Mouse (Mus musculus) midbrain, embryonic 11.5 days (tissue): ENCODE measurements at regions not wholly inside any gene's neighbourhood (a gene's known extent, or its start where the extent isn't known, plus 50 kb on each side); places are given as distances from the start of the nearest gene placed in this dataset.
A peak's percentile ranks its signal among the peaks of the same experiment; 100 is the strongest.
"Not testable (repeated sequence)": the region's sequence is repeated elsewhere in the genome, so short reads cannot be mapped to it uniquely, and the experiment has no call there.

ENCODE experiments used
- ATAC-seq: fragments of 200-750 bp; cut with Nextera tagmentation; 2 replicates; pipeline ENCODE4 v1.8.0; 2017; ENCODE audit warnings: moderate TSS enrichment, moderate library complexity; ENCODE audit not compliant: low FRiP score
- DNase-seq: peaks from one replicate; pipeline ENCODE4 v3.0.0; 2015; ENCODE audit warnings: low spot score; ENCODE audit errors: missing footprints
- H3K27ac ChIP-seq: fragments of 300-500 bp; sonication (generic); 2 replicates; pipeline ENCODE4 v1.5.1; 2014; ENCODE audit warnings: low read depth, low read length
- H3K27me3 ChIP-seq: fragments of 300-500 bp; sonication (generic); 2 replicates; pipeline ENCODE4 v1.6.1; 2014; ENCODE audit warnings: mild to moderate bottlenecking, low read length, moderate library complexity, mixed read lengths; ENCODE audit not compliant: control insufficient read depth, insufficient read depth
- H3K36me3 ChIP-seq: fragments of 300-500 bp; sonication (generic); 2 replicates; pipeline ENCODE4 v1.6.1; 2014; ENCODE audit warnings: mild to moderate bottlenecking, low read length, moderate library complexity, mixed read lengths; ENCODE audit not compliant: control insufficient read depth, insufficient read depth
- H3K4me1 ChIP-seq: fragments of 300-500 bp; sonication (generic); 2 replicates; pipeline ENCODE4 v1.6.1; 2014; ENCODE audit warnings: low read length; ENCODE audit not compliant: control insufficient read depth, insufficient read depth
- H3K4me2 ChIP-seq: fragments of 300-500 bp; sonication (generic); 2 replicates; pipeline ENCODE4 v1.6.1; 2014; ENCODE audit warnings: mild to moderate bottlenecking, moderate library complexity
- H3K4me3 ChIP-seq: fragments of 300-500 bp; sonication (generic); 2 replicates; pipeline ENCODE4 v1.5.1; 2014; ENCODE audit warnings: low read depth, low read length
- H3K9ac ChIP-seq: fragments of 300-500 bp; sonication (generic); 2 replicates; pipeline ENCODE4 v1.6.1; 2014; ENCODE audit warnings: low read length
- H3K9me3 ChIP-seq: fragments of 300-500 bp; sonication (generic); 2 replicates; pipeline ENCODE4 v1.6.1; 2016; ENCODE audit warnings: low read length; ENCODE audit not compliant: control insufficient read depth
- WGBS: fragments of 180-500 bp; shearing (Covaris S2); extraction: QIAGEN DNeasy Blood & Tissue Kit; methylation state at CpG from one replicate; pipeline ENCODE4 v1.1.7; 2014; 5-methylcytosine and 5-hydroxymethylcytosine counted together

- not testable (repeated sequence) for H3K4me1 ChIP-seq, H3K36me3 ChIP-seq, H3K27me3 ChIP-seq, H3K4me3 ChIP-seq, H3K9ac ChIP-seq, ATAC-seq, H3K27ac ChIP-seq, H3K4me2 ChIP-seq
- 70% methylated on average over 6 of the region's 6 CpGs for WGBS
- peaks cover 52% of the 10 kb centered on the region for H3K9me3 ChIP-seq
- peak; percentile 81 for DNase-seq
Observed at GRCm38 (mm10) chr4:3071326-3071725, 95.8 kb upstream of the Vmn1r2 start.

GRCm38 (mm10) chr4:3079901-3080300 lies 87.2 kb upstream of the Vmn1r2 start:
- Histone ChIP-seq H3K36me3 (0 out of 2 replicates have a peak, but pooled peaks cover 2% of the 10 kb centered on the region), H3K9ac (no peak overlapping the region), H3K4me3 (no peak overlapping the region), H3K4me2 (no peak overlapping the region), H3K4me1 (no peaks in the 10 kb centered on the region), H3K9me3 (peaks cover 61% of the 10 kb centered on the region), H3K27me3 (no peaks in the 10 kb centered on the region), H3K27ac (no peak overlapping the region)
- peak; percentile 79 for DNase-seq
- ATAC-seq = no peak
- WGBS = 83% methylated on average over 1 of the region's 1 CpGs

DNA sequence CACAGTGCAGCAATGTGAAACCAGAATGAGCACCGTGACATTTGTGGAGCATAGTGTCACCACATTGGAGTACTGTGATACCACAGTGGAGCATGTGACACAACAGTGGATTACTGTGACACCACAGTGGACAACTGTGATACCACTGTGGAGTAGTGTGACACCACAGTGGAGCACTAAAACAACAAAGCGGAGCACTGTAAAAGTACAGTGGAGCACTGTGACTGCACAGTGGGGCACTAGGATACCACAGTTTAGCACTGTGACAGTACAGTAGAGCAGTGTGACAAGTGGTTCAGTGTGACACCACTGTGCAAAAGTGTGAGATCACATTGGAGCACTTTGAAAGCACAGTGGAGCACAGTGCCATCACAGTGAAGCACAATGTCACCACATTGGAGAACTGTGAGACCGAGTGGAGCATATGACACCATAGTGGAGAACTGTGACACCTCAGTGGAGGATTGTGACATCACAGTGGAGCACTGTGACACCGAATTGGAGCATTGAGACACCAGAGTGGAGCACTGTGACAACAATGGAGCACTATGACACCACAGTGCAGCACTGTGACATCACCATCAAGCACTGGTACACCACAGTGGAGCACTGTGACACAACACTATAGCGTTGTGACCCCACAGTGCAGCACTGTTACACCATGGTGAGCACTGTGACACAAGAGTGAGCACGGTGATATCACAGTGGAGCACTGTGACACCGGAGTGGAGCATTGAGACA lies 86.6 kb upstream of the Vmn1r2 start:
- Histone ChIP-seq H3K9me3 (peaks cover 67% of the 10 kb centered on the region), H3K4me3 (no peak overlapping the region), H3K9ac (no peak overlapping the region), H3K36me3 (0 out of 2 replicates have a peak, but pooled peaks cover 2% of the 10 kb centered on the region), H3K27me3 (no peaks in the 10 kb centered on the region), H3K4me2 (no peak overlapping the region), H3K27ac (no peak overlapping the region), H3K4me1 (no peaks in the 10 kb centered on the region)
- peak; percentile 82 for DNase-seq
- whole genome bisulfite sequencing = 61% methylated on average over 7 of the region's 7 CpGs
- peak; percentile 36 for ATAC-seq

- Histone ChIP-seq H3K4me1 (no peaks in the 10 kb centered on the region), H3K27ac (no peak overlapping the region), H3K4me2 (no peak overlapping the region), H3K27me3 (no peaks in the 10 kb centered on the region), H3K4me3 (no peak overlapping the region), H3K9ac (no peak overlapping the region), H3K9me3 (peaks cover 75% of the 10 kb centered on the region), H3K36me3 (0 out of 2 replicates have a peak, but pooled peaks cover 2% of the 10 kb centered on the region)
- DNase-seq (peak; percentile 86), ATAC-seq (peak; percentile 25)
- WGBS = 60% methylated on average over 6 of the region's 6 CpGs
Observed at GRCm38 (mm10) chr4:3081148-3081952, 85.8 kb upstream of the Vmn1r2 start.

DNA sequence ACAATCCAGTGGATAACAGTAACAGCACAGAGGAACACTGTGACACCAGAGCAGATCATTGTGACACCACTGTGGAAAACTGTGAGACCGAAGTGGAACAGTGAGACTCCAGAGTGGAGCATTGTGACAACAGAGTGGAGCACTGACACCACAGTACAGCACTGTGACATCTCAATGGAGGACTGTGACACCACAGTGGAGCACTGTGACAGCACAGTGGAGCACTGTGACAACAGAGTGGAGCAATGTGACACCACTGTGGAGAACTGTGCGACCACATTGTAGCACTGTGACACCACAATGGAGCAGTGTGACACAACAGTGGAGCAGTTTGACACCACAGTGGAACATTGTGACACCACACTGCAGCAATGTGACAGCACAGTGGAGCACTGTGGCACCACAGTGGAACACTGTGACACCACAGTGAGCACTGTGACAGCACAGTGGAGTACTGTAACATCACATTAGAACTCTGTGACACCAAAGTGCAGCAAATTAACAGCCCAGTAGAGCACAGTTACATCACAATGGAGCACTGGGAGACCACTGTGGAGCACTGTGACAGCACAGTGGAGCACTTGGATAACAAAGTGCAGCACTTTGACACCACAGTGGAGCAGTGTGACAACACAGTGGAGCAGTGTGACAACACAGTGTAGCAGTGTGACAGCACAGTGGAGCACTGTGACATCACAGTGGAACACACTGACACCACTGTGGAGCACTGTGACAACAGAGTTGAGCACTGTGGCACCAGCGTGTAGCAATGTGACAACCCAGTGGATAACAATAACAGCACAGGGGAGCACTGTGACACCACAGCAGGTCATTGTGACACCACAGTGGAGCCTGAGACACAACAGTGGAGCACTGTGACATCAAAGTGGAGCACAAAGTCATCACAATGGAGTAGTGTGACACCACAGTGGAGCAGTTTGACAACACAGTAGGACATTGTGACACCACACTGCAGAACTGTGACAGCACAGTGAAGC lies 84.9 kb upstream of the Vmn1r2 start:
- no peak overlapping the region for H3K27ac ChIP-seq
- H3K9ac ChIP-seq = no peak overlapping the region
- DNase-seq (peak; percentile 74), ATAC-seq (peak; percentile 15; the same call in 1 of the 2 replicates)
- peaks cover 77% of the 10 kb centered on the region for H3K9me3 ChIP-seq
- WGBS = 74% methylated on average over 3 of the region's 3 CpGs
- H3K4me3 ChIP-seq = no peak overlapping the region
- H3K4me1 ChIP-seq = no peaks in the 10 kb centered on the region
- 0 out of 2 replicates have a peak, but pooled peaks cover 2% of the 10 kb centered on the region for H3K36me3 ChIP-seq
- no peaks in the 10 kb centered on the region for H3K27me3 ChIP-seq
- no peak overlapping the region for H3K4me2 ChIP-seq

DNA sequence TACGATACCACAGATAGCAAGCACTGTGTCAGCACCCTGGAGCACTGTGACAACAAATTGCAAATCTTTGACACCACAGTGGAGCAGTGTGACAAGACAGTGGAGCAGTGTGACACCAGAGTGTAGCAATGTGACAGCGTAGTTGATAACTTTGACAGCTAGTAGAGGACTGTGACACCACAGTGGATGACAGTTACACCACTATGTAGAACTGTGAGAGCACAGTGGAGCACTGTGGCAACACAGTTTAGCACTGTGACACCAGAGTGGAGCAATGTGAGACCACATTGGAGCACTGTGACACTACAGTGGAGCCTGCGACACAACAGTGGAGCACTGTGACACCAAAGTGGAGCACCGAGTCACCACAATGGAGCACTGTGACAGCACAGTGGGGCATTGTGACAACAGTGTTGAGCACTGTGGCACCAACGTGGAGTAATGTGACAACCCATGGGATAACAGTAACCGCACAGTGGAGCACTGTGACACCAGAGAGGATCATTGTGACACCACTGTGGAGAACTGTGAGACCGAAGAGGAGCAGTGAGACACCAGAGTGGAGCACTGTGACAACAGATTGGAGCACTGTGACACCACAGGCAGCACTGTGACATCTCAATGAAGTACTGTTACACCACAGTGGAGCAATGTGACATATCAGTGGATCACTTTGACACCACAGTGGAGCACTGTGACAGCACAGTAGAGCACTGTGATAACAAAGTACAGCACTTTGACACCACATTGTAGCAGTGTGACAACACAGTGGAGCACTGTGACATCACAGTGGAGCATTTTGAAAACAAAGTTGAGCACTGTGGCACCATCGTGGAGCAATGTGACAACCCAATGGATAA lies 83.7 kb upstream of the Vmn1r2 start:
- peak; percentile 30 for ATAC-seq
- peak; percentile 87 for DNase-seq
- H3K36me3 ChIP-seq = 0 out of 2 replicates have a peak, but pooled peaks cover 2% of the 10 kb centered on the region
- 55% methylated on average over 8 of the region's 8 CpGs for WGBS
- H3K4me1 ChIP-seq = no peaks in the 10 kb centered on the region
- no peak overlapping the region for H3K27ac ChIP-seq
- H3K9me3 ChIP-seq = peaks cover 77% of the 10 kb centered on the region
- H3K9ac ChIP-seq = no peak overlapping the region
- no peaks in the 10 kb centered on the region for H3K27me3 ChIP-seq
- H3K4me3 ChIP-seq = no peak overlapping the region
- H3K4me2 ChIP-seq = no peak overlapping the region

DNA sequence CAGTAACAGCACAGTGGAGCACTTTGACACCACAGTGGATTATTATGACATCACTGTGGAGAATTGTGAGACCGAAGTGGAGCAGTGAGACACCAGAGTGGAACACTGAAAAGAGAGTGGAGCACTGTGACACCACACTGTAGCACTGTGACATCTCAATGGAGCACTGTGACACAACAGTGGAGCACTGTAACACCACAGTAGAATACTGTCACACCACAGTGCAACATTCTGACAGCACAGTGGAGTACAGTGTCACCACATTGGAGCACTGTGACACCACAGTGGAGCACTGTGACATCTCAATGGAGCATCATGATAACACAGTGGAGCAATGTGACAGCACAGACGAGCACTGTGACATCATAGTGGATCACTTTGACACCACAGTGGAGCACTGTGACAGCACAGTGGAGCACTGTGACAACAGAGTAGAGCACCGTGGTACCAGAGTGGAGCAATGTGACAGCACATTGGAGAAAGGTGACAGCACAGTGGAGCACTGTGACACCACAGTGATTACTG lies 83.0 kb upstream of the Vmn1r2 start:
- peak; percentile 23 for ATAC-seq
- 64% methylated on average over 3 of the region's 3 CpGs for WGBS

More for the DNA sequence above, 83.0 kb upstream of the Vmn1r2 start:
- H3K36me3 ChIP-seq = 0 out of 2 replicates have a peak, but pooled peaks cover 2% of the 10 kb centered on the region
- no peak overlapping the region for H3K9ac ChIP-seq
- H3K4me2 ChIP-seq = no peak overlapping the region
- no peaks in the 10 kb centered on the region for H3K27me3 ChIP-seq
- H3K4me1 ChIP-seq = no peaks in the 10 kb centered on the region
- peak; percentile 77 for DNase-seq
- H3K4me3 ChIP-seq = no peak overlapping the region
- H3K27ac ChIP-seq = no peak overlapping the region
- H3K9me3 ChIP-seq = peaks cover 74% of the 10 kb centered on the region
